Mouse (Mus musculus) limb, embryonic 12.5 days (tissue): ENCODE data around the gene Gtdc1. TPM values are rescaled to one million over a fixed set of nuclear protein-coding genes. Genes with fewer than 3 reads are reported as not detected.
A peak's percentile ranks its signal among the peaks of the same experiment; 100 is the strongest.

Experiments used
- ATAC-seq: fragments of 200-750 bp; cut with Nextera tagmentation; 2 replicates; pipeline ENCODE4 v1.8.0; 2017; ENCODE audit warnings: low read depth, moderate TSS enrichment; ENCODE audit not compliant: insufficient number of reproducible peaks, insufficient read depth, low FRiP score, low TSS enrichment
- H3K27ac ChIP-seq: fragments of 300-500 bp; sonication (generic); 2 replicates; pipeline ENCODE4 v1.5.1; 2016; ENCODE audit warnings: mild to moderate bottlenecking, moderate library complexity
- H3K27me3 ChIP-seq: fragments of 300-500 bp; sonication (generic); 2 replicates; pipeline ENCODE4 v1.6.1; 2016; ENCODE audit warnings: mild to moderate bottlenecking, moderate library complexity
- H3K36me3 ChIP-seq: fragments of 300-500 bp; sonication (generic); 2 replicates; pipeline ENCODE4 v1.6.1; 2016; ENCODE audit warnings: mild to moderate bottlenecking, moderate library complexity
- H3K4me1 ChIP-seq: fragments of 300-500 bp; sonication (generic); replicated peaks from 2 replicates; pipeline ENCODE4 v1.6.1; 2016
- H3K4me2 ChIP-seq: fragments of 300-500 bp; sonication (generic); 2 replicates; pipeline ENCODE4 v1.6.1; 2016; ENCODE audit warnings: mild to moderate bottlenecking, moderate library complexity
- H3K4me3 ChIP-seq: fragments of 300-500 bp; sonication (generic); replicated peaks from 2 replicates; pipeline ENCODE4 v1.5.1; 2016; ENCODE audit warnings: mild to moderate bottlenecking
- H3K9ac ChIP-seq: fragments of 300-500 bp; sonication (generic); replicated peaks from 2 replicates; pipeline ENCODE4 v1.6.1; 2016; ENCODE audit warnings: mild to moderate bottlenecking, moderate library complexity
- H3K9me3 ChIP-seq: fragments of 300-500 bp; sonication (generic); 2 replicates; pipeline ENCODE4 v1.6.1; 2016; ENCODE audit warnings: mild to moderate bottlenecking, moderate library complexity
- WGBS: fragments of 180-500 bp; shearing (Covaris S2); methylation state at CpG from one replicate; pipeline ENCODE4 v1.1.7; 2016; 5-methylcytosine and 5-hydroxymethylcytosine counted together
- polyA plus RNA-seq: library from polyadenylated mRNA; unstranded; fragments of >200 nt; fragmentation: Nextera tagmentation; extraction: Ambion mirVana; gene quantifications from 2 replicates; pipeline ENCODE4 v1.2.1, GENCODE M21; 2016

Gene Gtdc1
- polyA plus RNA-seq, 1 experiment from 2014 or later, result 15.5 TPM

DNA sequence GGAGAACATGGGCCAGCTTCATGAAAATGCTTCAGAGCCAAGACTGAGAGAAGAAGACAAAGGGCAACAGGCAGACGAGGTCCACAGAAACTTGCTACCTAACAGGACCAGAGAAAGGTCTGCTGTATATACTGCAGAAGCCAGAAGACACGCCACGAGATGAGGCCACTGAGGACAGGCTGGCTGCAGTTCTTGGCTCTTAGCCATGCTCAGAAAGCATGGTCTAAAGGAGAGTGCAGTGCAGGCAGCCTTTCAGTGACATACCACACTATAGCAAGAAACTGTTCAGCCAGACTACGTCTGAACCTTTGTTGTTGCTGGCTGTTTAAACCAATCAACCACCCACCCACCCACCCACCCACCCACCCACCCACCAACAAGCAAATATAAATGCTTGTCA is 336.6 kb downstream of the Gtdc1 start:
- ATAC-seq, result no peak
- 72% methylated on average over 4 of the region's 4 CpGs for WGBS
- Histone ChIP-seq H3K9ac (no peak overlapping the region), H3K27me3 (no peaks in the 10 kb centered on the region), H3K9me3 (0 out of 2 replicates have a peak, but pooled peaks cover 1% of the 10 kb centered on the region), H3K4me1 (no peaks in the 10 kb centered on the region; the same call in 1 of the 2 replicates), H3K4me3 (no peak overlapping the region), H3K36me3 (no peaks in the 10 kb centered on the region), H3K27ac (no peak overlapping the region), H3K4me2 (no peak overlapping the region)

DNA sequence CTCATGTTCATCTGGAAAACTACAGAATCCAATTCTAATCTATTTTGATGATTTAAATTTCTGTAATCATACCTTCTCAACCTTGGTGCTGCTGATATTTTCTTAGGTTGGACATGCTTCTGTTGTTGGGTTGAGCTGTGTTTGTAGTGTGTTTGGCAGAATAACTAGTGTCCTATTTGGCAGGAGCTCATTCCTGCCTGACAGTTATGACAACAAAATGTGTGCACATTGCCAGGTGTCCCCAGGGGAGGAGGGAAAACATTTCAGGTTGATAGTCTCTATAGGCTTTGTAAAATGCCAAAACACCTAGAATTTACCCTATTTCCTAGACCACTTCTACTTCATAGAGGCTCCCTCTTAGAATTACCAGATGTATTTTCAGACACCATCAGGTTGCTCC is 343.4 kb downstream of the Gtdc1 start:
- Histone ChIP-seq H3K4me3 (no peak overlapping the region), H3K9ac (no peak overlapping the region), H3K4me2 (no peak overlapping the region), H3K27ac (no peak overlapping the region), H3K9me3 (0 out of 2 replicates have a peak, but pooled peaks cover 7% of the 10 kb centered on the region), H3K36me3 (0 out of 2 replicates have a peak, but pooled peaks cover 2% of the 10 kb centered on the region), H3K27me3 (no peaks in the 10 kb centered on the region), H3K4me1 (no peaks in the 10 kb centered on the region)
- ATAC-seq, result no peak

- H3K4me3 ChIP-seq, result no peak overlapping the region
Measured at GRCm38 (mm10) chr2:44583491-44583890, 344.0 kb downstream of the Gtdc1 start.

DNA sequence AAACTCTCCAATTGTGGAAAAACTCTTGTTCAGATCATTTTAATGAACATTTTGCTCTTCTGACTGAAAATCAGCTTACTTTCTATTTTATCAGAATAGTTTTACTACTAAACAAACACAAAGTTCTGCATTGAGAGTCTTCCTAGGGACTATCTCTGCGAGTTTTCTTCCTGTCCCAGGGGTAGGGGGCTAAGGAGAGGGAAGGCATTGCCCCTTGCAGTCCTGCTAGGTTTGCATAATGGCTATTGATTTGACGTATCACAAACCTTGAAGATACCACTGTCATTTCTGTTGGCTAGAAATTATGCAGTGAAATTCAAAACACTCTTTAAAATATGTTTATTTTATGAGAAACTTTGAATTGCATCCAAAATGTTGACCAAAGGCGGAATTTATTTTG is 355.6 kb downstream of the Gtdc1 start:
- no peak overlapping the region for H3K9ac ChIP-seq
- H3K4me3 ChIP-seq, result no peak overlapping the region
- no peak for ATAC-seq
- H3K4me2 ChIP-seq, result no peak overlapping the region
- no peaks in the 10 kb centered on the region for H3K9me3 ChIP-seq
- no peak overlapping the region for H3K27ac ChIP-seq
- H3K4me1 ChIP-seq, result peaks cover 3% of the 10 kb centered on the region; the same call in 1 of the 2 replicates
- H3K36me3 ChIP-seq, result no peaks in the 10 kb centered on the region
- no peaks in the 10 kb centered on the region for H3K27me3 ChIP-seq
- WGBS, result 77% methylated on average over 3 of the region's 3 CpGs

More at GRCm38 (mm10) chr2:44583491-44583890, 344.0 kb downstream of the Gtdc1 start:
- H3K4me1 ChIP-seq, result no peaks in the 10 kb centered on the region
- no peak overlapping the region for H3K27ac ChIP-seq
- H3K9me3 ChIP-seq, result 0 out of 2 replicates have a peak, but pooled peaks cover 7% of the 10 kb centered on the region
- H3K27me3 ChIP-seq, result no peaks in the 10 kb centered on the region
- ATAC-seq, result no peak
- no peak overlapping the region for H3K4me2 ChIP-seq
- H3K9ac ChIP-seq, result no peak overlapping the region
- 0 out of 2 replicates have a peak, but pooled peaks cover 2% of the 10 kb centered on the region for H3K36me3 ChIP-seq

DNA sequence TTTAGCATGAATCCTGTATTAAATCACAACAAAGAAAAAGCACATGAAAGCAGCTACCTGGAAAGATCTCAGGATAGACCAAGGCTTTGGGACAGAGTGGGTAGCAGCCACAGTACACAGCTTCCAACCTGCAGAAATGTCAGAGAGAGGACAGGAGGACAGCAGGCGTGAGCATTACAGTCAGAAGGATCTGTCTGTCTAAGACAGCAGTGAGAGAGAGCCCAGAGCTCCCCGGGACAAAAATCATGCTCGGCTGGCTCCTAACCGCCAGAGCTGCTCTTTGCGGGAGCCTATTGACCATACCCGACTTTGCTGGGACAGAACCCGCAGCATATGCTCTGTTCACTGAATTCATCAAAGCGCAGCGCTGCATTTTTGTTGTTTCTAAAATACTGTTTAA is 356.3 kb downstream of the Gtdc1 start:
- Histone ChIP-seq H3K27me3 (no peaks in the 10 kb centered on the region), H3K9me3 (no peaks in the 10 kb centered on the region), H3K36me3 (no peaks in the 10 kb centered on the region), H3K4me2 (no peak overlapping the region), H3K9ac (no peak overlapping the region), H3K27ac (peak overlapping the region; percentile 41; the same call in 1 of the 2 replicates), H3K4me1 (peaks cover 3% of the 10 kb centered on the region; the same call in 1 of the 2 replicates), H3K4me3 (no peak overlapping the region)
- WGBS, result 60% methylated on average over 9 of the region's 9 CpGs
- no peak for ATAC-seq

GRCm38 (mm10) chr2:44569140-44569952 is 358.1 kb downstream of the Gtdc1 start:
- H3K27ac ChIP-seq, result no peak overlapping the region
- no peak for ATAC-seq
- no peaks in the 10 kb centered on the region for H3K27me3 ChIP-seq
- no peak overlapping the region for H3K9ac ChIP-seq
- H3K9me3 ChIP-seq, result no peaks in the 10 kb centered on the region
- WGBS, result 77% methylated on average over 7 of the region's 7 CpGs
- peaks cover 3% of the 10 kb centered on the region; the same call in 1 of the 2 replicates for H3K4me1 ChIP-seq
- 0 out of 2 replicates have a peak, but pooled peaks cover 3% of the 10 kb centered on the region for H3K36me3 ChIP-seq
- H3K4me2 ChIP-seq, result no peak overlapping the region
- no peak overlapping the region for H3K4me3 ChIP-seq

DNA sequence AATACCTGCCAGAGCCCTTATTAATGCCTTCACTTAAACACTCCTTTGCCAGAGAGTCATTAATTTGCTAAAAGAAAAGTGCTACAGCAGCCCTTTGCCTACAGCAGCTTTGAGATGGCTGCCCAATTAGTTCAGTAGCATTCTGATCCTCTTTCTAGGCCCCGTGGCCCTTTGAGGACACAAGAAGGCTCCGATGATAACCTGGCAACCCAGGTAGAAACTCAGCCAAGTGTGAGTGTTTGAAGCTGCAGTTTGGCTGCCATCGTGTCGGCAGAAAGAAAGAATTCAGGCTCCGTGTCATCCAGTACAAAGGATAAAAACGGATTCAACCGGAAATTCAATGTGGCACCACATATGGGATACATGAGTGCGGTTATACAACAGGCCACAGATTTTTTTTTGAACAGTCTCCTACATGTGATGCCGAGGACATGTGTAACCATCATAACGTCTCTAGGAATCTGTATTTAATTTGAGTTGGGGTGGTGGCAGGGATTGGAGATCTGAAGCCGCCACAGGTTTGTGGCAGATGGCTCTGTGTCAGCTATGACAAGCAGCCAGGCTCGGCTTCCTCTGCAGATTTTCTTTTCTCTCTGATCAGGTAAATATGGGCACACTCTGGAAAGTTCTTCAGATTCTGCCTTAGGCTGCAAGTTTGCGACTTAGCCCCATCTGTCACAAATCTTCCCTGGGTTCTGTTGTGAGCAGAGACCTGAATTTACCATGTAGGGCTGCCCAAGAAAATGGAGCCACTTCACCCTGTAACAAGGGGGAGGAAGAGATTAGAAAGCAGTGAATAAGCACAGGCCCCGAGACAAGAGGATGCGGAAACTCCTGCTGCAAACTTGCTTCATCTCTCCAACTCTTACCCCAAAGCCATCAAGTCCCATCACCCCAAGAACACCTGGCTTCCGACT is 362.4 kb downstream of the Gtdc1 start:
- no peak overlapping the region for H3K27ac ChIP-seq
- no peak overlapping the region for H3K4me2 ChIP-seq
- ATAC-seq, result no peak
- WGBS, result 73% methylated on average over 16 of the region's 16 CpGs
- H3K4me1 ChIP-seq, result no peaks in the 10 kb centered on the region
- H3K4me3 ChIP-seq, result no peak overlapping the region
- H3K9ac ChIP-seq, result no peak overlapping the region
- 0 out of 2 replicates have a peak, but pooled peaks cover 3% of the 10 kb centered on the region for H3K36me3 ChIP-seq
- H3K9me3 ChIP-seq, result no peaks in the 10 kb centered on the region
- peaks cover 3% of the 10 kb centered on the region; the same call in 1 of the 2 replicates for H3K27me3 ChIP-seq

GRCm38 (mm10) chr2:44561789-44562188 is 365.7 kb downstream of the Gtdc1 start:
- Histone ChIP-seq H3K9ac (no peak overlapping the region), H3K9me3 (no peaks in the 10 kb centered on the region), H3K4me3 (no peak overlapping the region), H3K27ac (no peak overlapping the region), H3K4me2 (no peak overlapping the region), H3K27me3 (peaks cover 16% of the 10 kb centered on the region), H3K4me1 (peaks cover 19% of the 10 kb centered on the region), H3K36me3 (0 out of 2 replicates have a peak, but pooled peaks cover 3% of the 10 kb centered on the region)
- WGBS, result 81% methylated on average over 4 of the region's 4 CpGs
- no peak for ATAC-seq

GRCm38 (mm10) chr2:44559242-44559944 is 368.1 kb downstream of the Gtdc1 start:
- H3K4me1 ChIP-seq, result peaks cover 19% of the 10 kb centered on the region
- peaks cover 30% of the 10 kb centered on the region for H3K27me3 ChIP-seq
- no peaks in the 10 kb centered on the region for H3K36me3 ChIP-seq
- no peaks in the 10 kb centered on the region for H3K9me3 ChIP-seq
- H3K9ac ChIP-seq, result no peak overlapping the region
- H3K4me2 ChIP-seq, result no peak overlapping the region; the same call in 1 of the 2 replicates
- no peak for ATAC-seq
- 55% methylated on average over 6 of the region's 6 CpGs for WGBS
- no peak overlapping the region for H3K4me3 ChIP-seq
- H3K27ac ChIP-seq, result no peak overlapping the region

DNA sequence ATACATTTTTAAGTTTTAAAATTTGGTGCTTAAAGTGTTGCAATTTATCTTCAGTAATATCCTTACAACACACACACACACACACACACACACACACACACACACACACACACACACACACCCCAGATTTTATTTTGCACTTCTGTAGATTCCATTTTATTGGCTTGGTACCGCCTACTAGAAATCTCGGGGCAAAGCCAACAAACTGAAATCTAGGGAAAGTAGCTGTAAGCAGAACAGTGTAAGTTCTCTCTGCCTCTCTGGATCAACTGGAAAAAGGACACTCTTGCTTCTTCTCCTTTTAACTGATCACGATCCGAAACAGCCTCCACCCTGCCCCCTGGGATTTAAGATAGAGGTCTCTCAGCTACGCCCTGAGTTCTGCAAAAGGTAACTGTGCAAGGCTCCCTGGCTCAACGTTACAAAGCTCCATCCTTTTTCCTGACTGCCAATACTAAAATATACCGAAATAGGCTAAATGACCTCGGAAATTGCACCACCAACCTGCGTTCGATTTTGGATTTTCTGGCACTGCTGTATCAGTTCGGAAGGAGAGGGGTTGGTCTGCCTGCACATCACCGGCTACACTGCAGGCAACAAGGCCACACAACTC is 369.7 kb downstream of the Gtdc1 start:
- Histone ChIP-seq H3K4me3 (peak overlapping the region; percentile 53), H3K4me2 (peak overlapping the region; percentile 94), H3K27me3 (peaks cover 30% of the 10 kb centered on the region), H3K36me3 (no peaks in the 10 kb centered on the region), H3K27ac (no peak overlapping the region), H3K4me1 (peaks cover 19% of the 10 kb centered on the region), H3K9me3 (no peaks in the 10 kb centered on the region), H3K9ac (no peak overlapping the region)
- ATAC-seq, result no peak
- WGBS, result 47% methylated on average over 12 of the region's 12 CpGs
